Mouse (Mus musculus): ENCODE data around the gene Clint1. TPM values are rescaled to one million over a fixed set of nuclear protein-coding genes. Genes with fewer than 3 reads are reported as not detected.

Gene Clint1
- polyA plus RNA-seq, 2 experiments, result 77.3 to 102 TPM

GRCm38 (mm10) chr11:45886596-45886995, 34.7 kb downstream of the Clint1 start:
- DNase-seq (ENCODE audit: low spot score), result no peak
- WGBS, result 47% methylated on average over 5 of the region's 5 CpGs
- H3K9ac ChIP-seq (ENCODE audit: low read depth, low read length, severe bottlenecking), result no peak overlapping the region
- H3K4me1 ChIP-seq (ENCODE audit: control insufficient read depth, insufficient read depth, low read length), result peaks cover 22% of the 10 kb centered on the region
- no peak overlapping the region for H3K4me3 ChIP-seq (replicated peaks; ENCODE audit: low read length)
- H3K4me2 ChIP-seq (replicated peaks; ENCODE audit: low read depth, low read length, severe bottlenecking), result no peak overlapping the region
- no peak for ATAC-seq (ENCODE audit: low FRiP score, low read depth)
- H3K27me3 ChIP-seq (ENCODE audit: control insufficient read depth, insufficient read depth, low read length), result no peaks in the 10 kb centered on the region
- peaks cover 64% of the 10 kb centered on the region for H3K36me3 ChIP-seq (ENCODE audit: control insufficient read depth, insufficient read depth, low read length)
- no peaks in the 10 kb centered on the region for H3K9me3 ChIP-seq (ENCODE audit: control insufficient read depth, low read length)
- H3K27ac ChIP-seq (replicated peaks; ENCODE audit: low read depth, low read length), result no peak overlapping the region
- no peak for TF ChIP-seq POLR2A (IDR thresholded peaks at IDR 0.05; ENCODE audit: borderline replicate concordance, extremely low read depth, insufficient read depth, insufficient read length)

DNA sequence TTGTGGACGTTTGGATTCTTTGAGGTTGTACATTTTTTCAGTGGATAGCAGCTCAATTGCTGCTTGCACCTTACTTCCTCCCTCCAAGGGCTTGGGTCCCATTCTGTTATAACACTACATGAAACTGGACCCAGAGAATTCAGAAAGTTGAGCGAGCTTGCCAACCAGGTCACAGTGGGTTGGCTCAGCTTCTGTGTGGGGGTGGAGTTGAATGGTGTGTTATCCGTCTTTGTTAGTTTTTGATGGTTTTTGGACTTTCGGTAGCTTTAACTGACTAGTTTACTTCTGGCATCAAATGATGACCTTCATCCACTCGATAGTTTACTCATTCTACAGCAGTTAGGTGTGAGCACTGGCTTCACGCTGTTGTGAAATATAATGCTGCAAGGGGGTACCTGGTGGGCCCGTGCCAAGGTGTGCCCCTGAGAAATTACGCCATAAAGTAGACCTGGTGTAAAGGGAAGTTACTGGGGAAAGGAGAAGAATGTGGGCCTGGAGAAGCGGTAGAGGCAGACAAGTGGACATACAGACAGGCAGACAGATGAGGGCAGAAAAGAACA, 36.7 kb downstream of the Clint1 start:
- DNase-seq (ENCODE audit: low spot score), result no peak
- 86% methylated on average over 9 of the region's 9 CpGs for WGBS
- H3K4me1 ChIP-seq (ENCODE audit: control insufficient read depth, insufficient read depth, low read length), result peaks cover 6% of the 10 kb centered on the region

GRCm38 (mm10) chr11:45889981-45890380, 38.1 kb downstream of the Clint1 start:
- Histone ChIP-seq H3K9me3 (ENCODE audit: control insufficient read depth, low read length) (no peaks in the 10 kb centered on the region), H3K27ac (replicated peaks; ENCODE audit: low read depth, low read length) (no peak overlapping the region), H3K4me2 (replicated peaks; ENCODE audit: low read depth, low read length, severe bottlenecking) (no peak overlapping the region), H3K9ac (ENCODE audit: low read depth, low read length, severe bottlenecking) (no peak overlapping the region), H3K4me1 (ENCODE audit: control insufficient read depth, insufficient read depth, low read length) (0 out of 2 replicates have a peak, but pooled peaks cover 4% of the 10 kb centered on the region), H3K4me3 (replicated peaks; ENCODE audit: low read length) (no peak overlapping the region), H3K36me3 (ENCODE audit: control insufficient read depth, insufficient read depth, low read length) (peaks cover 92% of the 10 kb centered on the region), H3K27me3 (ENCODE audit: control insufficient read depth, insufficient read depth, low read length) (no peaks in the 10 kb centered on the region)
- no peak for TF ChIP-seq POLR2A (IDR thresholded peaks at IDR 0.05; ENCODE audit: borderline replicate concordance, extremely low read depth, insufficient read depth, insufficient read length)
- no peak for ATAC-seq (ENCODE audit: low FRiP score, low read depth)
- 79% methylated on average over 3 of the region's 3 CpGs for WGBS
- no peak for DNase-seq (ENCODE audit: low spot score)

More for the DNA sequence above, 36.7 kb downstream of the Clint1 start:
- H3K4me2 ChIP-seq (replicated peaks; ENCODE audit: low read depth, low read length, severe bottlenecking), result no peak overlapping the region
- no peak for TF ChIP-seq POLR2A (IDR thresholded peaks at IDR 0.05; ENCODE audit: borderline replicate concordance, extremely low read depth, insufficient read depth, insufficient read length)
- no peak for ATAC-seq (ENCODE audit: low FRiP score, low read depth)
- no peak overlapping the region for H3K9ac ChIP-seq (ENCODE audit: low read depth, low read length, severe bottlenecking)
- no peaks in the 10 kb centered on the region for H3K9me3 ChIP-seq (ENCODE audit: control insufficient read depth, low read length)
- H3K27me3 ChIP-seq (ENCODE audit: control insufficient read depth, insufficient read depth, low read length), result no peaks in the 10 kb centered on the region
- peaks cover 83% of the 10 kb centered on the region for H3K36me3 ChIP-seq (ENCODE audit: control insufficient read depth, insufficient read depth, low read length)
- no peak overlapping the region for H3K27ac ChIP-seq (replicated peaks; ENCODE audit: low read depth, low read length)
- H3K4me3 ChIP-seq (replicated peaks; ENCODE audit: low read length), result no peak overlapping the region

GRCm38 (mm10) chr11:45890423-45890822, 38.6 kb downstream of the Clint1 start:
- no peak for TF ChIP-seq POLR2A (IDR thresholded peaks at IDR 0.05; ENCODE audit: borderline replicate concordance, extremely low read depth, insufficient read depth, insufficient read length)
- no peak overlapping the region for H3K4me3 ChIP-seq (replicated peaks; ENCODE audit: low read length)
- no peak overlapping the region for H3K9ac ChIP-seq (ENCODE audit: low read depth, low read length, severe bottlenecking)
- H3K4me2 ChIP-seq (replicated peaks; ENCODE audit: low read depth, low read length, severe bottlenecking), result no peak overlapping the region
- 95% methylated on average over 20 of the region's 20 CpGs for WGBS
- peaks cover 92% of the 10 kb centered on the region for H3K36me3 ChIP-seq (ENCODE audit: control insufficient read depth, insufficient read depth, low read length)
- no peak for ATAC-seq (ENCODE audit: low FRiP score, low read depth)
- 0 out of 2 replicates have a peak, but pooled peaks cover 4% of the 10 kb centered on the region for H3K4me1 ChIP-seq (ENCODE audit: control insufficient read depth, insufficient read depth, low read length)
- no peak overlapping the region for H3K27ac ChIP-seq (replicated peaks; ENCODE audit: low read depth, low read length)
- DNase-seq (ENCODE audit: low spot score), result no peak
- H3K27me3 ChIP-seq (ENCODE audit: control insufficient read depth, insufficient read depth, low read length), result no peaks in the 10 kb centered on the region
- no peaks in the 10 kb centered on the region for H3K9me3 ChIP-seq (ENCODE audit: control insufficient read depth, low read length)

- TF ChIP-seq POLR2A (IDR thresholded peaks at IDR 0.05; ENCODE audit: borderline replicate concordance, extremely low read depth, insufficient read depth, insufficient read length), result no peak
- no peak for ATAC-seq (ENCODE audit: low FRiP score, low read depth)
- Histone ChIP-seq H3K27ac (replicated peaks; ENCODE audit: low read depth, low read length) (no peak overlapping the region), H3K27me3 (ENCODE audit: control insufficient read depth, insufficient read depth, low read length) (no peaks in the 10 kb centered on the region), H3K9me3 (ENCODE audit: control insufficient read depth, low read length) (no peaks in the 10 kb centered on the region), H3K9ac (ENCODE audit: low read depth, low read length, severe bottlenecking) (no peak overlapping the region), H3K4me2 (replicated peaks; ENCODE audit: low read depth, low read length, severe bottlenecking) (no peak overlapping the region), H3K4me3 (replicated peaks; ENCODE audit: low read length) (no peak overlapping the region), H3K4me1 (ENCODE audit: control insufficient read depth, insufficient read depth, low read length) (no peaks in the 10 kb centered on the region), H3K36me3 (ENCODE audit: control insufficient read depth, insufficient read depth, low read length) (peaks cover 80% of the 10 kb centered on the region)
- DNase-seq (ENCODE audit: low spot score), result no peak
- WGBS, result 96% methylated on average over 5 of the region's 5 CpGs
These were observed 41.1 kb downstream of the Clint1 start for GRCm38 (mm10) chr11:45892861-45893360.

All from limb, embryonic 14.5 days (tissue).